In the genomic region with DNA sequence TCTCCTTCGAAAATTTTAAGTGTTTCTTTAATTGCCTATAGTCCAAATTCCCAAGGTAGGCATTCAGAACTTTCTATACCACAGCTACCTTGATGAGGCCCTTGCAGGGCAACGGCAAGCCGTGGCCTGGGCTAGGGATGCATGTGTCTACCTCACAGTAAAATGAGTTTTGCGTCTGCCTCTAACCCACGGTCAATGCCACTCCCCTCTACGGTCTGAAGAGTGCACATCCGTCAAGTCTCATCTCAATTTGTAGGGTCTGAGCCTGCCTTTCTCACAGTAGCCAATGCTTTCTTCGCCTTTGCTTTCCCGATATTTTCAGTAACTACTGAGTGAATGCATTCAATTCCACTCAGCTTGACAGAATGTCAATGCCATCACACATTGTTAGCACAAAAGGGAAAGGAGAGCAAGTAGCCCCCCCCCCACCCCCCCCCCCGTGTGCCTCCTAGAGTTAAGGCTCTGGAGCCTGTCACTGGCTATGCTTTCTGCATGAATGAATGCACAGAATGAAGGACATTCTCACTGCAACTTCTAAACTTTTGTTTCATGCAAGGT, we compare ENCODE assay signal across 16 mouse cellular contexts. TPM values are rescaled to one million over a fixed set of nuclear protein-coding genes. Genes with fewer than 3 reads are reported as not detected.
"Had no signal": no experiment of that assay in that cellular context is flagged by ENCODE, and none has a peak within 500 bp of the region (broad histone marks: within the 10 kb centered on the region; RNA-seq: fewer than 3 reads in every experiment).

No protein-coding gene starts in this region.

- H3K4me3 ChIP-seq: layer of hippocampus, adult 2 months; limb, embryonic 12.5 days; liver, embryonic 13.5 days; lung, embryonic 15.5 days; myocyte; neural tube, embryonic 15.5 days had no signal

- H3K4me2 ChIP-seq: limb, embryonic 12.5 days; lung, embryonic 15.5 days; neural tube, embryonic 15.5 days had no signal

- H3K4me1 ChIP-seq: limb, embryonic 12.5 days; lung, embryonic 15.5 days had no signal

- H3K9me3 ChIP-seq: liver, embryonic 13.5 days; lung, embryonic 15.5 days; neural tube, embryonic 15.5 days had no signal

- DNase-seq: kidney, adult 18-20 months; liver; liver, embryonic 13.5 days; liver, postnatal 0 days; lung, postnatal 14 days; right cerebral cortex, postnatal 14 days; thymus, postnatal 36 days had no signal

- H3K27ac ChIP-seq: kidney, postnatal 0 days; layer of hippocampus, adult 2 months; limb, embryonic 12.5 days; liver, embryonic 13.5 days; lung, embryonic 15.5 days; neural tube, embryonic 15.5 days had no signal

- H3K27me3 ChIP-seq: limb, embryonic 12.5 days; liver, embryonic 13.5 days; lung, embryonic 15.5 days; neural tube, embryonic 15.5 days had no signal

- H3K9ac ChIP-seq: limb, embryonic 12.5 days; liver, embryonic 13.5 days; liver, postnatal 0 days; lung, embryonic 15.5 days; neural tube, embryonic 15.5 days had no signal

RNA-seq across cellular contexts. Expression of gene Lrrc66, which starts 1.2 kb away (rescaled TPM):
- total RNA-seq: layer of hippocampus, adult 2 months; left cerebral cortex, postnatal 36 days had no signal
- polyA plus RNA-seq: limb, embryonic 12.5 days; liver, postnatal 0 days; myocyte; neural tube, embryonic 11.5 days had no signal

RNA-seq across cellular contexts. Expression of gene Spata18, which starts 20.1 kb away (rescaled TPM):
- total RNA-seq: megakaryocyte-erythroid progenitor cell, adult 5-6 weeks had no signal
- polyA plus RNA-seq: liver, embryonic 13.5 days; liver, postnatal 0 days; myocyte had no signal
